Mouse (Mus musculus) erythroid progenitor cell, adult 5-6 weeks (primary cell): Measurements from ENCODE around the gene Vmn1r89. TPM values are rescaled to one million over a fixed set of nuclear protein-coding genes. Genes with fewer than 3 reads are reported as not detected.

Source experiments
- ATAC-seq: replicated peaks from 2 replicates; pipeline ENCODE4 v1.8.0; 2016; ENCODE audit warnings: moderate number of reproducible peaks, mild to moderate bottlenecking, moderate TSS enrichment, inconsistent platforms; ENCODE audit not compliant: poor library complexity, low FRiP score, severe bottlenecking
- total RNA-seq, 2 experiments: library from RNA; stranded (forward) in 1 of 2; stranded (reverse) in 1 of 2; fragments of 150-400 nt in 1 of 2; fragments of 186-747, 209-891 nt in 1 of 2; gene quantifications; 2 replicates each; pipeline versions ENCODE4 v1.2.3 to v1.2.4; 2015 to 2017; ENCODE audit warnings: low replicate concordance in 2 of 2

The Vmn1r89 gene
- total RNA-seq (2015; ENCODE audit: low replicate concordance) = not detected in 2 replicates
- total RNA-seq (2017; ENCODE audit: low replicate concordance) = not detected in 2 replicates

GRCm38 (mm10) chr7:13212720-13213119 lies at the start of gene Vmn1r89:
Gene Vmn1r89 (plus strand): TSS chr7:13213020.
- no peak for ATAC-seq

GRCm38 (mm10) chr7:13260746-13261700 lies 48.2 kb downstream of the Vmn1r89 start:
- no peak for ATAC-seq

- ATAC-seq = no peak
These were observed 51.0 kb downstream of the Vmn1r89 start for GRCm38 (mm10) chr7:13263851-13264250.

GRCm38 (mm10) chr7:13264396-13264795 lies 51.6 kb downstream of the Vmn1r89 start:
- ATAC-seq = no peak

- ATAC-seq = no peak
These were observed 56.0 kb downstream of the Vmn1r89 start for GRCm38 (mm10) chr7:13268749-13269260.

- no peak for ATAC-seq
These were observed 56.6 kb downstream of the Vmn1r89 start for GRCm38 (mm10) chr7:13269394-13269793.

Other genes with a start within 250 kb of the Vmn1r89 start
- gene Zfp324, start 247.2 kb upstream of the Vmn1r89 start, total RNA-seq (2015; ENCODE audit: low replicate concordance) = 0.42 and 0.72 TPM in 2 replicates
- 1.4 and 1.7 TPM in 2 replicates for gene Zfp324, start 247.2 kb upstream of the Vmn1r89 start, total RNA-seq (2017; ENCODE audit: low replicate concordance)
- 0.72 and 5.9 TPM in 2 replicates for gene Zfp446, start 235.2 kb upstream of the Vmn1r89 start, total RNA-seq (2015; ENCODE audit: low replicate concordance)
- gene Zfp446, start 235.2 kb upstream of the Vmn1r89 start, total RNA-seq (2017; ENCODE audit: low replicate concordance) = 0.39 and 0.68 TPM in 2 replicates
- gene Slc27a5, start 214.8 kb upstream of the Vmn1r89 start, total RNA-seq (2015; ENCODE audit: low replicate concordance) = not detected in 2 replicates
- not detected in 2 replicates for gene Slc27a5, start 214.8 kb upstream of the Vmn1r89 start, total RNA-seq (2017; ENCODE audit: low replicate concordance)
- 194 and 220 TPM in 2 replicates for gene Trim28, start 213.9 kb upstream of the Vmn1r89 start, total RNA-seq (2015; ENCODE audit: low replicate concordance)
- gene Trim28, start 213.9 kb upstream of the Vmn1r89 start, total RNA-seq (2017; ENCODE audit: low replicate concordance) = 137 and 141 TPM in 2 replicates
- 4.0 and 10.1 TPM in 2 replicates for gene Zbtb45, start 203.0 kb upstream of the Vmn1r89 start, total RNA-seq (2015; ENCODE audit: low replicate concordance)
- 6.7 and 7.6 TPM in 2 replicates for gene Zbtb45, start 203.0 kb upstream of the Vmn1r89 start, total RNA-seq (2017; ENCODE audit: low replicate concordance)
- gene Chmp2a, start 178.2 kb upstream of the Vmn1r89 start, total RNA-seq (2015; ENCODE audit: low replicate concordance) = 116 and 138 TPM in 2 replicates
- gene Chmp2a, start 178.2 kb upstream of the Vmn1r89 start, total RNA-seq (2017; ENCODE audit: low replicate concordance) = 125 and 153 TPM in 2 replicates
- gene Ube2m, start 174.7 kb upstream of the Vmn1r89 start, total RNA-seq (2015; ENCODE audit: low replicate concordance) = 70.0 and 96.9 TPM in 2 replicates
- gene Ube2m, start 174.7 kb upstream of the Vmn1r89 start, total RNA-seq (2017; ENCODE audit: low replicate concordance) = 61.0 and 94.6 TPM in 2 replicates
- gene Mzf1, start 158.3 kb upstream of the Vmn1r89 start, total RNA-seq (2015; ENCODE audit: low replicate concordance) = not detected in 2 replicates
- not detected in 2 replicates for gene Mzf1, start 158.3 kb upstream of the Vmn1r89 start, total RNA-seq (2017; ENCODE audit: low replicate concordance)
- gene Vmn1r85, start 117.8 kb upstream of the Vmn1r89 start, total RNA-seq (2015; ENCODE audit: low replicate concordance) = not detected in 2 replicates
- gene Vmn1r85, start 117.8 kb upstream of the Vmn1r89 start, total RNA-seq (2017; ENCODE audit: low replicate concordance) = not detected in 2 replicates
- gene Vmn1r86, start 93.1 kb upstream of the Vmn1r89 start, total RNA-seq (2015; ENCODE audit: low replicate concordance) = not detected in 2 replicates
- not detected in 2 replicates for gene Vmn1r86, start 93.1 kb upstream of the Vmn1r89 start, total RNA-seq (2017; ENCODE audit: low replicate concordance)
- not detected in 2 replicates for gene Vmn1r87, start 72.9 kb upstream of the Vmn1r89 start, total RNA-seq (2015; ENCODE audit: low replicate concordance)
- gene Vmn1r87, start 72.9 kb upstream of the Vmn1r89 start, total RNA-seq (2017; ENCODE audit: low replicate concordance) = not detected in 2 replicates
- gene Vmn1r88, start 53.5 kb upstream of the Vmn1r89 start, total RNA-seq (2015; ENCODE audit: low replicate concordance) = not detected in 2 replicates
- not detected in 2 replicates for gene Vmn1r88, start 53.5 kb upstream of the Vmn1r89 start, total RNA-seq (2017; ENCODE audit: low replicate concordance)
- gene Lig1, start 64.3 kb downstream of the Vmn1r89 start, total RNA-seq (2015; ENCODE audit: low replicate concordance) = 174 and 196 TPM in 2 replicates
- gene Lig1, start 64.3 kb downstream of the Vmn1r89 start, total RNA-seq (2017; ENCODE audit: low replicate concordance) = 133 and 162 TPM in 2 replicates
- 5.9 and 8.6 TPM in 2 replicates for gene Zswim9, start 65.7 kb downstream of the Vmn1r89 start, total RNA-seq (2015; ENCODE audit: low replicate concordance)
- 5.1 and 7.1 TPM in 2 replicates for gene Zswim9, start 65.7 kb downstream of the Vmn1r89 start, total RNA-seq (2017; ENCODE audit: low replicate concordance)
- 6.7 and 14.8 TPM in 2 replicates for gene Pla2g4c, start 111.6 kb downstream of the Vmn1r89 start, total RNA-seq (2015; ENCODE audit: low replicate concordance)
- 6.1 and 8.9 TPM in 2 replicates for gene Pla2g4c, start 111.6 kb downstream of the Vmn1r89 start, total RNA-seq (2017; ENCODE audit: low replicate concordance)
- gene Cabp5, start 185.1 kb downstream of the Vmn1r89 start, total RNA-seq (2015; ENCODE audit: low replicate concordance) = not detected in 2 replicates
- gene Cabp5, start 185.1 kb downstream of the Vmn1r89 start, total RNA-seq (2017; ENCODE audit: low replicate concordance) = not detected in 2 replicates
- gene Bsph1, start 237.8 kb downstream of the Vmn1r89 start, total RNA-seq (2015; ENCODE audit: low replicate concordance) = not detected in 2 replicates
- not detected in 2 replicates for gene Bsph1, start 237.8 kb downstream of the Vmn1r89 start, total RNA-seq (2017; ENCODE audit: low replicate concordance)